Mouse (Mus musculus): ENCODE measurements around the gene Ptpn14.

DNA sequence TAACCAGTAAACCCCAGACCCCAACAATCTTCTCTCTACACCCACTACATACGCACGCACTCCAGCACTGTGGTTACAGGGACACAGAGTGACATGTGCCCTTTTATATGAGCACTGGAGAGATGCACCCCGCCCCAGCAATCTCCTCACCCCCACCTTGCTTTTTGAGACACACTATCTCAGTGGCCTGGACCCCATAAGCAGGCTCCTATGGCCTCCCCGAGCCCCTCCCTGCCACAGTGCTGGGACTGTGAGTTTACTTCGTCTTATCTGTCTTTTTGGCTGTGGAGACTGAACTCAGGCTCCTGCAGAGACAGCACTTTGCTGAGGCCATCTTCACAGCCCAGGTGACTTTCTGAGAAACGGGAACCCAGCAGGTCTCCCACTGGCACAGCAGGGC is 157.9 kb downstream of the Ptpn14 start:
- no peak for TF ChIP-seq CTCF (IDR thresholded peaks at IDR 0.05; ENCODE audit: borderline replicate concordance, control insufficient read depth, extremely low read depth, insufficient read depth, low read length, poor library complexity)
- TF ChIP-seq POLR2A (IDR thresholded peaks at IDR 0.05; ENCODE audit: control insufficient read depth, extremely low read depth, insufficient read depth, low read length, poor library complexity), result no peak

All from thymus, adult 2 months (tissue).